Mouse (Mus musculus): ENCODE data around the gene Polr3k.

The Polr3k gene

DNA sequence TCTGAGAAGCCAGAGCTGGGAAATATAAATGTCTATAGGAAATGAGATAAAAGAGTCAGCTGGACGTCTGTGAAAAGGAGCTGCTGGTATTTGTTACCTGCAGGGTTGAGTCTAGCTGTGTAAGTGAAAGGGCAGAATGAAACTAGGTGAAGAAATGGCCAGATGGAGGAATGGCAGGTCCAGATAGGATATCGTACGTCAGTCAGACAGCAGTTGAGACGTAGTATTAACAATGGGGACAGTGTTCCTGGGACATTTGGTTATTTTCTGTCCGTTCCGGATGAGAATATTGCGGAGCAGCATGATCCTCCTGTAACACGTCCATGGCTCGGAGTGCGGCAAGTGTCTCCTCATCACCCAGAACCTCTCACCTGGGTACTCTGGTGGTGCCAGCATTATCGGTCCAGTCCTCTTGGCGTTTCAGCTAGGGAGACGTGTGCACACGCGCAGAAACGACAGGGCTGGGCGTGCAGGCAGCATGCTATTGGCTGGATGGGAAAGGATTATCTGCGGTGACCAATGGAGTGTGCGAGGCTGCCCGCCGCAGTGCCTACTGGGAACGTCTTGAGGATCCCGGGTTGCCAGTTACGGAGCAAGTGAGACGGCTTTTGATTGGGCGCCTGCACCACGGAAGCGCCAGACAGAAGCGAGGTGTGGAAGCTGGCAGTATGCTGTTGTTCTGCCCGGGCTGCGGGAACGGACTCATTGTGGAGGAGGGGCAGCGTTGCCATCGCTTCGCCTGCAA, at the start of gene Polr3k:
Gene Polr3k (plus strand): TSS at position 547 of the 745 bp plus-strand sequence.
- DNase-seq (ENCODE audit: low spot score), result peak; percentile 95

DNA sequence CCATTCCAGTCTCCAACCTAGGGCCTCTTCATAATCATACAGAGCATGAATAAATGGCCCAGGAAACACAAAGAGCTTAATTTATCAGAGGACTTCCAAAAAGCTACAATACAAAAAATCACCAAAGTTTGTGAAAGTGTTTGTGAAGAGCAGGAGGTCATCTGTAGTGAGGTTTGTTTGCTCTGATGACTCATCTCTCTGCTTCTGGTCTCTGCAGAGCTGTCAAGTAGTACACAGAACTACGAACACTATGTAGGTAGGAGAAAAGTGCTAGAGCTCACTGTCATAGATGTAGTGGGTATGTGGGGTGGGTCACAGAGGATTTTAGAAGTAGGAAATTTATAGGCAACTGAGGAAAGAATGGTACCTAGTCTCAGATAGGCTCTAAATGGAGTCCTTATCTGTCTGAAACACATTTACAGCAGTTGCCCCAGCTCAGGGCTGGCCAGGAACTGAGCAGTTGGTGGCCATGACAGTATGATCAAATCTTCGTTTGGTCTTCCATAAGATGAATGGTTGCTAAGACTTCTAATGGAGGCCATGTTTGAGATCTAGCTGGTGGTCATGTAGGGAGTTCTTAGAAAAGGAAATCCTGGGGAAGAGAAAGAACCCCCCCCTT, 35.0 kb upstream of the Polr3k start:
- no peak for DNase-seq (ENCODE audit: low spot score)

GRCm38 (mm10) chr2:181832745-181833144, 31.4 kb upstream of the Polr3k start:
- no peak for DNase-seq (ENCODE audit: low spot score)

DNA sequence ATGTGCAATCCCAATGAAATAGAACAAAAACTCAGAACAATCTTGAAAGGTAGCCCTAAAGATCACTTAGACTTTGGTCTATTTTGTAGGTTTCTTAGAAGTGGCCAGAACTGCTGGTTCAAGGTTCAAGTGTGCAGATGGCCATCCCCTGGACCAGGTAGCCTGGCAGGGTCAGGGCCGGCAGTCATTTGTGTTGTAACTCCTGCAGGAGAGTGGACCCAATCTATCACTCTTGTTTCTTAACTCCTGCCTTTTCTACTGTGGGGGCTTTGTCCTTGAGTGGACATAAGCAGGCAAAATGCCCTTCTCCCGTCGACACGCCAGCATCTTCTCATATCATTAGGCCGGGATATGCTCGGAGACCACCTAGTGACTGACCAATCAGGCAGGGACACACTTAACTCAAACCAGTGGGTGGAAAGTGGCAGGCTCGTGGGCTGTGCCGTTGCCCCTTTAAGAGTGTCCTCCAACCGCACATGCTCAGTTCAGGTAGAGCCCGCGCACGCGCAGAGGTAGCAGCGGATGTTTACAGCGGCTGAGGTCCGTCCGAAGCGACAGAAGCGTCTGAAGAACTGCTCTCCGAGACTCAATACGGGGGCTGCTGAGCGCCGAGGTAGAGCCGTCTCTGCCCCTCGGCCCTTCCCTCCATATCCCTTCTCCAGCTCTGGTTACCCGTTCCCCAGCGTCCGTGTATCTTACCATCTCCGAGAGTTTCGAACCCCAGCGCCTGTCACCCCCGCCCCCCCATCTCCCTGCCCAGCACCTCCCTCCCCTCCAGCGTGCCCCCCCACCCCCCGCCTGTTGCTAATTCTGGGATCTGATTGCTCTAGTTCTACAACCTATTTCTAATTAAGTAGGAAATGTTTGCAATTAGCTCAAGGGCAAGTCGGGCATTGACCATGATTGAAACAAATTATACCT, 26.5 kb upstream of the Polr3k start, which contains the start of gene Pcmtd2:
Gene Pcmtd2 (plus strand): TSS at position 483 of the 921 bp plus-strand sequence.
- peak; percentile 91 for DNase-seq (ENCODE audit: low spot score)

DNA sequence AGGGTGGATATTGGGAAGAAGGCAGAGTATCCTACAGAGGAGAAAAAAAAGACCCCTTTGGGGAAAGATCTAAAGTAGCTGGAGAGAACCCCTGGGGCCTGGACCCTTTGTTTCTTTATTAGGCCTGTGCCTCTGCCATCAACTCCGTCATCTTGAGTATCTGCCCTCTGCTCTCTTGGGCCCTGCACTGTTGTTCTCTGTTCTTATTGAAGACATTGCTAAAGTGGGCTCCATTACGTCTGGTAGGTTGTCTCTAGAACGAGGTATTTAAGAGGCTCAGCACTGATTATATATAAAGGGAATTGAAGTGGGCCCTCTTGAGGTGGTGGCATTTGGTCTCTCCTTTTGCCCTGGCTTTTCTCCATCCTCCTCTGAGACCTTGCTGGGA, 25.9 kb upstream of the Polr3k start:
- peak; percentile 11 for DNase-seq (ENCODE audit: low spot score)

- DNase-seq (ENCODE audit: low spot score), result no peak
Measured at GRCm38 (mm10) chr2:181845709-181846394, 18.3 kb upstream of the Polr3k start.

DNA sequence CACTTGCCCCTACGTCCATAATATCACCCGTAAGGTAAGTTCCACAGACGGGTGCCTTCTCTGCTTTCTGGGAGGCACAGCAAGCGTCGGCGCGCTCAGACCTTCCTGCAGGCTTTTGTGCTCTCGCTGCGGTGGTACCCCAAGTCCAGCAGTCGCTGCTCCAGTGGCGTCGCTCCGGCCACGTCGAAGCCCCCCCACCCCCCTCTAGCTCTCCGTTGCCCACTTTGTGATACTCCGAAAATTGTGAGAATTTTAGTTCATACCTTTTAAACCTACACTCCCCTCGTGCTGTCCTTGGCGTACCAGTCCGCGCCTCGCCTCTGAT, 361 bp downstream of the Polr3k start:
- DNase-seq (ENCODE audit: low spot score), result no peak

DNA sequence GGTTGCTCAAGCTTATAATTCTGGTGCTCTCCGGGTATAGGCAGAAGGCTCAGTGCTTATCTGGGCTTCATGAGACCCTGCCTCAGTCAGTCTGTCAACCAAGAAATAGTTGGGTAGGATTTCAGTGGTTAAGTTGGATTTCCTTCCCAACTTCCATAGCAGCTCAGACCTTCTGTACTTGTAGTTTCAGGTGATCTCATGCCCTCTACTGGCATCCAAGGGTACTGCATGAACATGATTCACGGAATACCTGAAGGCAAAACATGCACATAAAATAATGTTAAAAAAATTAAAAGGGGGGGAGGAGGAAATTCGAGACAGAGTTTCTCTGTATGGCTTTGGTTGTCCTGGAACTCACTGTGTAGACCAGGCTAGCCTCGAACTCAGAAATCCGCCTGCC, 2.8 kb downstream of the Polr3k start:
- DNase-seq (ENCODE audit: low spot score), result peak; percentile 56

DNA sequence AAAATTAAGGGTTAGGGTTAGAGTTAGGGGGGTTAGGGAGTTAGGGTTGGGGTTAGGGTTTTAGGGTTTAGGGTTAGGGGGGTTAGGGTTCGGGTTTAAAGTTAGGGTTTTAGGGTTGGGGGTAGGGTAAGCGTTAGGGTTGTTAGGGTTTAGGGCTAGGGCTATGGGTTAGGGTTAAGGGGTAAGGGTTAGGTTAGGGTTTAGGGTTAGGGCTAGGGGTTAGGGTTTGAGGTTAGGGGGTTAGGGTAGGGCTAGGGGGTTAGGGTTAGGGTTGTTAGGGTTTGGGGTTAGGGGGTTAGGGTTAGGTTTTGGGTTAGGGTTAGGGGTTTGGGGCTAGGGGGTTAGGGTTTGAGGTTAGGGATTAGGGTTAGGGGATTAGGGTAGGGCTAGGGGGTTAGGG, 6.9 kb downstream of the Polr3k start:
- DNase-seq (ENCODE audit: low spot score), result no peak

GRCm38 (mm10) chr2:181878903-181879302, 14.8 kb downstream of the Polr3k start:
- no peak for DNase-seq (ENCODE audit: low spot score)

GRCm38 (mm10) chr2:181883022-181883749, 19.0 kb downstream of the Polr3k start:
- no peak for DNase-seq (ENCODE audit: low spot score)

- no peak for DNase-seq (ENCODE audit: low spot score)
Measured at GRCm38 (mm10) chr2:181917861-181918260, 53.7 kb downstream of the Polr3k start.

DNA sequence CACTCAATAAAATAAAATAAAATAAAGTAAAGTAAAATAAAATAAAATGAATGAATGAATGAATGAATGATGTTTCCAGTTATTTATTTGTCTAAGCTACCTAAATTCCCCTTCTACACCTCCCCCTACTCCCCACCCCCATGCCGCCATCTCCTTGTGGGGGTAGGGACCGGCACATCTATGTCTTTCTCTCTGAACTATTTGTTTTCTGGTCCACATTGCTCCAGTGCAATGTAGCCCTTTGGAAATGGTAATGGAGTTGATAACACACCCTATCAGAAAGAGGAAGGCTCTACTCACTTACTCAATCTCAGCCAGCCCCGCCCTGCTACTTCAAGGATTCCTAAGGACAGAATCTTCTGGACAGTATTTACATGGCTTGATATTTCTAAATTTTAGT, 54.4 kb downstream of the Polr3k start:
- DNase-seq (ENCODE audit: low spot score), result no peak

Measured in T-cell, adult 2 months (primary cell).